Mouse (Mus musculus) E14TG2a.4 (cell line): ENCODE data around the gene Nckipsd.

Experiments
- CTCF ChIP-seq: conservative IDR thresholded peaks from 2 replicates; pipeline ENCODE4 v1.5.1; 2014; ENCODE audit warnings: low read length
- POU5F1 ChIP-seq: IDR thresholded peaks from 2 replicates; pipeline ENCODE4 v1.6.1; 2014; ENCODE audit warnings: low read length, borderline replicate concordance

DNA sequence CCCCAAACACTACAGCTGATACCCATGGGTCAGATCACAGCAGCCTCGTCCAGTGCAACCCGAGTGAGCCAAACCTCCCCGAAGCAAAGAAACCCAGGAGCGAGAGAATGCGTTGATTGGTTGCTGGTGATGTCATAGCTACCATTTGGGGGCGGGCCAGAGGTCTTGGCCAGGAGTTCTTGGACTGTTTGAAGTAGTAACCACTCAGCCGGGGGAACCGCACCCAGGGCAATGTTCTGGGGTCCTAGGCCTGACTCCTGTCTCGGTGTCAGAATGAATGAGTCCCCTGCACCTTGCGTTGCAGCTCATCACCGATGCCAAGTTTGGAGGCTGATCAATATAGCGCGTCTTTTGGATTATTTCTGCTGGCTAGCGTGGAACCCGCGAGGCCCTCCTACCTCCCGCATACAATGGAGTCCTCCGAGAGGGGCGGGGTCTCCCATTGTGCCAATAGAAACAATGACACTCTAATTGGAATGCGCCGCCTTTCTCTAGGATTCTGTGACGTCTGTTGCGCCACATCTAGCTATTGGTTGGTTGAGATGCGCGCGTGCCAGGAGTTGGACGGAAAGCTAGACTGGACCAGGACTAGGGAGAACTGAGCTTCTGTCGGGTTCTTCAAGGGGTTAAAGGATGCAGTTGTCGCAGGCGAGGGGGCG is 16.7 kb downstream of the Nckipsd start:
- no peak for TF ChIP-seq CTCF
- TF ChIP-seq POU5F1, result no peak
